Mouse (Mus musculus) small intestine, adult 2 months (tissue): ENCODE measurements around the gene Cyp2r1.

ENCODE experiments used
- CTCF ChIP-seq: fragments of 200-500 bp; IDR thresholded peaks from 2 replicates; pipeline ENCODE4 v1.5.1; 2012; ENCODE audit warnings: low read depth, mild to moderate bottlenecking, control low read depth, inconsistent platforms, low read length, moderate library complexity, mixed read lengths; ENCODE audit not compliant: insufficient replicate concordance, insufficient read length; ENCODE audit errors: extremely low read depth
- POLR2A ChIP-seq: fragments of 200-500 bp; IDR thresholded peaks from 2 replicates; pipeline ENCODE4 v1.6.1; 2012; ENCODE audit warnings: low read depth, mild to moderate bottlenecking, control low read depth, inconsistent platforms, low read length, moderate library complexity

GRCm38 (mm10) chr7:114536179-114536578 is 26.6 kb downstream of the Cyp2r1 start:
- no peak for TF ChIP-seq CTCF
- TF ChIP-seq POLR2A = no peak
